Mouse (Mus musculus) E14TG2a.4 (cell line): ENCODE data around the gene Chmp2a.

ENCODE experiments used
- H3K27me3 ChIP-seq: 2 replicates; pipeline ENCODE4 v1.6.1; 2014; ENCODE audit warnings: low read length, control low read depth; ENCODE audit not compliant: insufficient read depth
- H3K36me3 ChIP-seq: 2 replicates; pipeline ENCODE4 v1.6.1; 2014; ENCODE audit warnings: low read length, control low read depth; ENCODE audit not compliant: insufficient read depth
- H3K4me1 ChIP-seq: replicated peaks from 2 replicates; pipeline ENCODE4 v1.6.1; 2014; ENCODE audit warnings: low read depth, low read length, control low read depth
- H3K4me3 ChIP-seq: replicated peaks from 2 replicates; pipeline ENCODE4 v1.5.1; 2014; ENCODE audit warnings: mild to moderate bottlenecking, low read length
- H3K9me3 ChIP-seq: 2 replicates; pipeline ENCODE4 v1.6.1; 2014; ENCODE audit warnings: low read length, control low read depth
- CTCF ChIP-seq: conservative IDR thresholded peaks from 2 replicates; pipeline ENCODE4 v1.5.1; 2014; ENCODE audit warnings: low read length
- NANOG ChIP-seq: IDR thresholded peaks from 2 replicates; pipeline ENCODE4 v1.6.1; 2014; ENCODE audit warnings: borderline replicate concordance, low read length, mixed read lengths
- POU5F1 ChIP-seq: IDR thresholded peaks from 2 replicates; pipeline ENCODE4 v1.6.1; 2014; ENCODE audit warnings: low read length, borderline replicate concordance

The Chmp2a gene

DNA sequence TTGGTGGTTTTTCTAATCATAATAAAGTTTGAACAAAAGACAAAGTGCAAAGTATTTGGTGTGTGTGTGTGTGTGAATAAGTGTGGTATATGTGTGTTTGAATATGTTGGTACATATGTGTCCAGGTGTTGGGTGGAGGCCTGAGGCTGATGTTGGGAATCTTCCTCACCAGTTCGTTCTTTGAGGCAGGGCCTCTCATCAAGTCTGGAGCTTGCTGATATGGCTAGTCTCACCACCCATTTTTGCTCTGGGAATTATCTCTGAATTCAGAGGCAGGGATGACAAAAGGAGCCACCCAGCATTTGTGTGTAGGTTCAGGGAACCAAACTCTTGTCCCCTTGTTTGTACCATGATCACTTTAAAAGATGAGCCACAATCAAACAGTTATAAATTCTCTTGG is 48.9 kb downstream of the Chmp2a start:
- no peak for TF ChIP-seq POU5F1
- no peak for TF ChIP-seq NANOG
- TF ChIP-seq CTCF, result no peak
- Histone ChIP-seq H3K9me3 (no peaks in the 10 kb centered on the region), H3K36me3 (peaks cover 28% of the 10 kb centered on the region), H3K4me3 (no peak overlapping the region), H3K4me1 (peaks cover 41% of the 10 kb centered on the region), H3K27me3 (no peaks in the 10 kb centered on the region)
